Mouse (Mus musculus) heart, adult 11 months (tissue): ENCODE measurements at regions not wholly inside any gene's neighbourhood (a gene's known extent, or its start where the extent isn't known, plus 50 kb on each side); places are given as distances from the start of the nearest gene placed in this dataset.

Source experiments
- DNase-seq: peaks from one replicate; pipeline ENCODE4 v3.0.0; 2022

- DNase-seq, result peak; percentile 91
These were observed 197.4 kb downstream of the Prex1 start for GRCm38 (mm10) chr2:166516261-166516660.

GRCm38 (mm10) chr2:166514664-166515063 is 199.0 kb downstream of the Prex1 start:
- peak; percentile 92 for DNase-seq

- peak; percentile 79 for DNase-seq
These were observed 201.1 kb downstream of the Prex1 start for GRCm38 (mm10) chr2:166512488-166512887.

GRCm38 (mm10) chr2:166511477-166511876 is 202.2 kb downstream of the Prex1 start:
- peak; percentile 80 for DNase-seq

DNA sequence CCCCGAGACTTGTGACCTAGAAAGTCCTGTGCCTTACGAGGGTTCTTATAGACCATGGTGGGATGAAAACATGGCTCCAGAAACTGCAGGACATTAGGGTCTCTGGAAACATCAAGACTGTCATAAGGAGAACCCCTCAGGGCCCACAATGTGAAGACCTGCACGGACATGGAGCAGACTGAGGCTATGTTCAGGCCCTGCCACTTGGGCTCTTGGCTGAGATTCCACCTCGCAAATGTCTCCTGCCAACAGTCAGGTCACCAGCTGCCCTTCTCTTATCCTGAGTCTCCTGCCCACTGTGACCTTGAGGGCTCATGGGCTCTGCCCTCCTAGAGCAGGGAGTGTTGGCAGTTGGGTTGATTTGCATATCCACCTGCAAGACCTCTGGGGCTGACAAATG is 202.9 kb downstream of the Prex1 start:
- DNase-seq, result peak; percentile 90

DNA sequence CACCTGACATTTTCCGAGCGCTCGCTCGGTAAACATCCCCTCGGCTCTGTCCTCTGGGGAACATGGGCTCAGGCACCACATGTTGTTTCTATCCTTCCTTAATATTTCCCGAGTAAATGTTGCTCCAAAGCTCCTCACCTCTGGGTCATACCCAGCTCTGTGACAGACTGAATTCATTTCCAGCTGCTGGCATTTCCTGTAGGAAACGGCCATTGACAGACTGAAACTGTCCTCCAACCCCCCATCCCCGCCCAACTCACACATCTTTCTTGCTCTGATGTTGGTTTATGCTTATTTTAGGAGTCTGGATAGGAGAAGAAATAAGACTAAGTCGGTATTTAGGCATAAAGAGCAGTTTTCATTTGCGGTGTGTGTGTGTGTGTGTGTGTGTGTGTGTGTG is 204.0 kb downstream of the Prex1 start:
- peak; percentile 73 for DNase-seq

GRCm38 (mm10) chr2:166508656-166509420 is 204.8 kb downstream of the Prex1 start:
- DNase-seq, result peak; percentile 56

- DNase-seq, result no peak
These were observed 208.3 kb downstream of the Prex1 start for GRCm38 (mm10) chr2:166505309-166505708.

GRCm38 (mm10) chr2:166503666-166504065 is 210.0 kb downstream of the Prex1 start:
- no peak for DNase-seq

- DNase-seq, result no peak
These were observed 220.7 kb downstream of the Prex1 start for GRCm38 (mm10) chr2:166492895-166493294.

GRCm38 (mm10) chr2:166492421-166492820 is 221.2 kb downstream of the Prex1 start:
- no peak for DNase-seq

- no peak for DNase-seq
These were observed 221.8 kb downstream of the Prex1 start for GRCm38 (mm10) chr2:166491861-166492260.

DNA sequence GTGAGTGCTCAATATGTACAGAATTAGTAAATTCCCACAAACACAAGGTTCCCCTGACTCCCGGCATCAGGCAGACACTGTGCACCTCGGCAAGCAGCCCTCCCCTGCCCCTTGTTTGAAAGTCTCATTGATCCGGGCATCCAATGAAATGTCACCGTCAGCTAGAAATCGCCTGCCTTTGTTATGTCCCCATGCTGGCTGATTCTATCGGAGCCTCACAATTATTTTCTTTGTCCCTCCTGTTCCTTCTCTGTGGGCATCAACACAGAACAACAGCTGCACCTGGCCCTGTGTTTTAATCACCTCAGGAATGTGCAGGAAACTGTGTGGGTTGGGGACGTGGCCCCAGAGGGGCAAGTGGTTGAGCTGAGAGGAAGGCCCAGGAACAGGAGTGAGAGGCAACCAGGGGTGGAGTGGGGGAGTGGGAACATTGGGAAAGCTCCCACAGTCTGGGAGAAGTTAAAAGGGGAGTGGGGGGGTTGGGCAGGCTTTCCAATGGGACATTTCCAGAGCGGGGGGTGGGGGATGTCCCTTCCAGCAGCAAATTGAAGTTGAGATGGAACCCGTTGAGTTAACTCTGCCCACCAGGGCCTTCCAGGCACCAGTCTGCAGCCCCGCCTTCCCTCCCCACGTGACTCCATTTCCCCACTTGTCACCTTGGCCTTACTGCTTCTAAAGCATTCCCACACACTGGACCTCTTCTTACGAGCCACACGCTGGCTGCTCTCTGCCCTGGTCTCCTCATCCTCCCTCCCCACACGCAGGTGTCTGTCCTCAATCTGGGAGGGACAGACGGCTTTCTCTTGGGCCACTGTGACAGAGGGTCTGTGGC is 224.4 kb downstream of the Prex1 start:
- DNase-seq, result no peak

DNA sequence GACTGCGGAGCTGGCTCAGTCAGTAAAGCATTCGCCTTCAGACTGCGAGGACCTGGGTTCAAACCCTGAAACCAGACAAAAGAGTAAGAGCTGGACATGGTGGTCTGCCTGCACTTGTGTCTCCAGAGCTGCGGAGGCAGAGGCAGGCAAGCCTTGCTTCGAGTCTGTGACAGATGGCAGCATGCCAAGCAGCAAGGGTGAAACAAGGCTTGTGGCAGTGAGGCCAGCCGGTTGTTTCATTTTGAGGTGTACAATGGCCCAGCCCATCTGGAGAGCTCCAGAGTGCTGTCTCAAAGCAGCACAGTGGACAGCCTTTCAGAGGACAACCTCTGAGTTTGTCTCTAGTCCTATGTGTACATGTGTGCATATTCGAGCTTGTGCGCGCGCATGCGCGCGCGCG is 225.9 kb downstream of the Prex1 start:
- DNase-seq, result no peak

GRCm38 (mm10) chr2:166485788-166486187 is 227.8 kb downstream of the Prex1 start:
- DNase-seq, result no peak

- DNase-seq, result no peak
These were observed 228.3 kb downstream of the Prex1 start for GRCm38 (mm10) chr2:166485361-166485760.

GRCm38 (mm10) chr2:166483617-166484319 is 229.9 kb downstream of the Prex1 start:
- peak; percentile 85 for DNase-seq

- DNase-seq, result peak; percentile 95
These were observed 230.7 kb downstream of the Prex1 start for GRCm38 (mm10) chr2:166482720-166483616.

- DNase-seq, result peak; percentile 84
These were observed 231.9 kb downstream of the Prex1 start for GRCm38 (mm10) chr2:166481774-166482173.

DNA sequence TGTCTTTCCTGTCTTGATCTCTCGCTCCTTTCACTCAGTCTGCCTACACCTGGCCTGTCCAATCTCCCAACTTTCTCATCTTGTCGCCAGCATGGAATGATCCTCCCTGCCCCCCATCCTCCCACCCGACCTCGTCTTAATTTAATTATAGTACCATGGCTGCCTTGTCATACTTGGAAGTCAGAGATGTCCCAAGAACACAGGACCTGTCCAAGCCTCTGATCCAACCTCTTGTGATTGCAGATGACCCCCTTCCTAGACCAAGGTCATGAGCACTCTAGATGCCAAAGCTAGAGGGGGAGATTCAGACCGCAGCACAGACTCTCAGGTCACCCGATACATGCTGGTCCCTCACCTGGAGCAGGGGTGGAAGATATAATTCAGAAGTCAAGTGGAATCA is 232.3 kb downstream of the Prex1 start:
- DNase-seq, result peak; percentile 84

- peak; percentile 83 for DNase-seq
These were observed 232.7 kb downstream of the Prex1 start for GRCm38 (mm10) chr2:166480883-166481282.

- peak; percentile 79 for DNase-seq
These were observed 236.7 kb downstream of the Prex1 start for GRCm38 (mm10) chr2:166476953-166477352.
